Mouse (Mus musculus) kidney, adult 2 months (tissue): ENCODE results near the gene Cox5b.

Experiments
- CTCF ChIP-seq: fragments of 200-500 bp; conservative IDR thresholded peaks from 2 replicates; pipeline ENCODE4 v1.5.1; 2011; ENCODE audit warnings: low read depth, mild to moderate bottlenecking, control low read depth, low read length, moderate library complexity, mixed read lengths; ENCODE audit not compliant: insufficient read depth, insufficient read length
- POLR2A ChIP-seq: fragments of 200-500 bp; IDR thresholded peaks from one replicate; pipeline ENCODE4 v1.6.1; 2011; ENCODE audit warnings: low read depth, low read length, control low read depth

DNA sequence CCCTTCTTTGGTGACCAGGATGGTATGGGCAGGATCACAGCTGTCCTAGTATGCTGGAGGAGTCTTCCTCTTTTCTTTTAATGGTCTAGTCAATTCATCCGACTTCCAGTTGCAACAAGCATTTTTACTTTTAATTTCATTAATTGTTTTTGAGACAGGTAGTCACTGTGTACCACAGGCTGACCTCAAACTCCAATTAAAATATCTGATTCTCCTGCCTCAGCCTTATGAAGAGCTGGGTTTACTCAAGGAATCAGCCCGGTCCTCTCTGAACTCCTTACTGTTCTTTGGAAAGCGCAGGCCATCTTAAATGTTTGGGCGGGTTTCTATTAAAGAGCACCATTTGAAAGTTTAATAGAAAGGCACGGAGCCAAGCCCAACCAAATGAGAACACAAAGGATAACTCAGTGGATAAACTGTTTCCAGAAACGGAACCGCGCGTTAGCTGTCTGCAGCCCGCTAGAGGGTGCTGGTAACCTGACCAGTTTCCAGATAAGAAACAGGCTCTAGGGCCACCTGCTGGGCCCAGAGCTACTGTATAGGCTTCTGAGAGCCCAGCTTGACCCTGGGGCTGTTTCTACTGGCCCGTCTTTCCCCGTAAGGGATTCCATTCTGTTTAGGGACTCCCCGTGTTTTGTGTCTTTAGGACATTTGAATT, 7.3 kb upstream of the Cox5b start:
- peak; percentile 93 for TF ChIP-seq CTCF
- TF ChIP-seq POLR2A: no peak
